Mouse (Mus musculus): ENCODE measurements at regions not wholly inside any gene's neighbourhood (a gene's known extent, or its start where the extent isn't known, plus 50 kb on each side); places are given as distances from the start of the nearest gene placed in this dataset.
"Not testable (repeated sequence)": the region's sequence is repeated elsewhere in the genome, so short reads cannot be mapped to it uniquely, and the experiment has no call there.

DNA sequence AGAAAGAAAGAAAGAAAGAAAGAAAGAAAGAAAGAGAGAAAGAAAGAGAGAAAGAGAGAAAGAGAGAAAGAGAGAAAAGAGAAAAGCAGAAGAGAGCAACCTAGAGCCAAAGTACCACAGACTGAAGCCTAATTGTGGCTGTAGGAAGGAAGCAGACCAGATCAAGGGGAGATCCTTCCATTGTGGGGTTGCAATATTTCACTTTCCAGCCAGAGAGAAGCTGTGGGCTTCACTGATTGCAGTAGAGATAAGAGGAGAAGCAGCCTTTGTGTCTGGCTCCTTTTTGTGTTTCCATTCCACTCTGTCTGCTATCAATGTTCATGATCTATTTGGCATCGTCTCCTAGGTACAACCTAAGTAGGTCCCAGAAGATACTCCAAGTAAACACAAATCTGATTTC lies 79.0 kb upstream of the Xcl1 start:
- DNase-seq, result no peak

DNA sequence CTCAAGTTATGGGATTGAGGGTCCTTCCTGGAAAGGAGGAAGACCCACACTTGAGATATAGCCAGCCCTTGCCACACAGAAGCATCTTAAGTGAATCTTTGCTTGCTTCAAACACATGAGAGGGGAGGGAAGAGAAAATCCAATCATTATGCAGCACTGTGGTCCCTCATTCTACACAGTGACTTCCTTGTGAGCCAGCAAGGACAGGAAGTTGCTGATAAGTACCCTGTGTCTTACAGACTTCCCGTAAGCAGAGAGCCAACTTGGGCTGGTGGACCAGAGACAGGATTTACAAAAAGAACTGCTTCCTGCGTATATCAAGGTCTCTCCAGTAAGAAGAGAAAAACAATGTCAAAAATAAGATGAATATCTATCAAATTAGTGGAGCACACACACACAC lies 78.1 kb upstream of the Xcl1 start:
- DNase-seq, result no peak

DNA sequence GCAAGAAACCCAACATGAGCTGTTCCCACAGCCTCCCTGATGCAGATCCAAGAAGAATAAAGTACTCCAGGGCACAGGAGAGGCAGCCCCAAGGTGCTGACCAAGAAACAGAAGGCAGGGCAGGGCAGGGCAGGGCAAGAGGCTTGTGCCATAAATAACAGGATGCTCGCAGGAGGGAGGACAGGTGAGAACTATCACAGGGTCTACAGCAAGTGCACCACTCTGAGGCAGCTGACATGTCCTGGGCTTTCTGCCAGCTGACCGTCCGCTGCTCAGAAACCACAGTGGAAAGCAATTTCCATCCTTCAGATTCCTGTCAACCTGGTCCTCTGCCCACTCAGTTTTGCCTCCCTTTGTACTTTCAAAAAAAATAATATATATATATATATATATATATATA lies 77.0 kb upstream of the Xcl1 start:
- DNase-seq, result peak; percentile 9

DNA sequence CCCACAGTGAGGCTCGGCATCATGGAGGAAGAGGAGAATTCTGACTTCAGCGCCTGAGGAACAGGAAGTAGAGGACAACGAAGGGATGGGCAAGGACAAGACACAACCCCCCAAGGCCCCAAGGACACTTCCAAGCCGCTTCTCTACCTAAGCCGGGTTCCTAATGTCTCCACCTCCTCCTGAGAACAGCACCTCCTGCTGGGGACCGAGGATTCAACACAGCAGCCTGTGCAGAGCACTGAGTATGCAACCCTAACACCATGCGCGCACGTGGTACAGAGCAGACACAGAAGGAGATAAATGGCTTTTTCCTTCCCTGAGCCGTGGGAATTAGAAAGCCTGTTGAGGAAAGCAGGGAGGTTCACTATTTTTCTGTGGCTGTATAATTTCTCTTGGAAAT lies 64.2 kb upstream of the Xcl1 start:
- DNase-seq, result peak; percentile 21

DNA sequence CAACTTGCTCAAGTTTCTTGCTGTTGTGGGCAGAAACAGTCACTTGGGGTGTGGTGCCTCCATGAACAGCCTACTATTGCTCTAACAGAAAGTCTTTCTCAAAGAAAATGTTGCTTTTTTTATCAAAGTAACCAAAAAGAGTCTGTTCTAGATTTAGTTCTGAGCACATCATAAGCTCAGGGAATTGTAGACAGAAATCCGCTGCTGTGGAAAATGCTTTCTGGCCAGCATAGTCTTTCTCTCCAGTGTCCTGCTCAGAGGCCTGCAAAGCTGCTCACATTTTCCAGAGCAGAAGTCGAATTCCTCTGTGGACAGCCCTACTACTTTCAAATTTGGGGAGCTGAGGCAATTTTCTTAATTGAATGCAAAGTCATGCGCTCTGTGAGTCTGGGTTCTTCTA lies 63.3 kb upstream of the Xcl1 start:
- DNase-seq, result no peak

DNA sequence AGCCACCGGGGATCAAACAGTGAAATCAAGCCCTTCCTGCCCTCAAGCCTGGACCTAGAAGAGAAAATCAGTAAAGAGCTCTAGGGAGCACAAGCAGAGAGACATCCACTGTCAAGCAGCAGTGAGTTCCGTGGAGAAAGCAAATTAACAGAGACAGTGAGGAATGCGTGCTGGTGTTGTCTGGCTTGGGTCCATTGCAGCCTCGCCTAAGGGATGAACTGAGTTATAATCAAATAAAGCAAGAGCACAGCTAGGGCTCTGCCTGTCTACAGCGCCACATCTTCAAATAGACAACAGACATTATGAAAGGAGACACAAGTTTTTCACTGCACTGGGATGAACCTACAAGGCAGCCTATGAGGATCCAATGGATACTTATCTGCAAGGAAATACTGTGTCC lies 62.3 kb upstream of the Xcl1 start:
- no peak for DNase-seq

DNA sequence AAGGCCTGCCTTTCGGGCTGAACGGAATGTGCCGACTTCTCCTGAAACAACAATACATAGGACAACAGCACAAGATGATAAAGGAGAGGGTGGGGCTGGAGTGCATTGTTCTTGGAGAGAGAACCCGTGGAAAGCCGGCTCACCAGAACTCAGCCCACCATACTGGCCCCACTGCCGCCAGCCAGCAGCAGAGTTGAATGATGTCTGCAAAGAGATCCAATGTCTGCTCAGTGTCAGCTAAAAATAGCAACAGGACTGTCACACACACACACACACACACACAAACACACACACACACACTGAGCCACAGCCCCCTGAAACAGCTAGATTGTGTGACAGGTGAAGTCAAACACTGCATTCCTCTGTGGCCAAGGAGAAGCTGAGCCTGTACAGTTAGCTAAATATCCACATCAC lies 58.9 kb upstream of the Xcl1 start:
- peak; percentile 5 for DNase-seq

DNA sequence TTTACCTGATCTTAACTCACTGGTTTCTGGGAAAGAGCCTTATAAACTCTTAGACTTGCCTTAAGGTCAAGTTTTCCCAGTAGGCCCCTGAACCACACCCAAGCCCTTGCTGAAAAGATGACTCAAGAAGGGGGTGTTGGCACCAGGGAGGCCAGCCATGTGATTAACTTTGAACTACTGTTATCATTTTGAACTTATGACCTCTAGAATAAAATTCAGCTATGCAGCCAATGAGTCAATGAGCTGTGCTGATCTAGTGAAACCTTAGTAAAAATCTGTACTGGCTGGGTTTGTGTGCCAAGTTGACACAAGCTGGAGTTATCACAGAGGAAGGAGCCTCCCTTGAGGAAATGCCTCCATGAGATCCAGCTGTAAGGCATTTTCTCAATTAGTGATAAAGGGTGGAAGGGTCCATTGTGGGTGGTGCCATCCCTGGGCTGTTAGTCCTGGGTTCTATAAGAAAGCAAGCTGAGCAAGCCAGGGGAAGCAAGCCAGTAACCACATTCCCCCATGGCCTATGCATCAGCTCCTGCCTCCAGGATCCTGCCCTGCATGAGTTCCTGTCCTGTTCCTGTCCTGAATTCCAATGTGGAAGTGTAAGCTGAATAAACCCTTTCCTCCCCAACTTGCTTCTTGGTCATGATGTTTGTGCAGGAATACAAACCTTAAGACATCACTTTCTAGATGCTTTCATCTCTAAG lies 58.0 kb upstream of the Xcl1 start:
- not testable (repeated sequence) for DNase-seq

DNA sequence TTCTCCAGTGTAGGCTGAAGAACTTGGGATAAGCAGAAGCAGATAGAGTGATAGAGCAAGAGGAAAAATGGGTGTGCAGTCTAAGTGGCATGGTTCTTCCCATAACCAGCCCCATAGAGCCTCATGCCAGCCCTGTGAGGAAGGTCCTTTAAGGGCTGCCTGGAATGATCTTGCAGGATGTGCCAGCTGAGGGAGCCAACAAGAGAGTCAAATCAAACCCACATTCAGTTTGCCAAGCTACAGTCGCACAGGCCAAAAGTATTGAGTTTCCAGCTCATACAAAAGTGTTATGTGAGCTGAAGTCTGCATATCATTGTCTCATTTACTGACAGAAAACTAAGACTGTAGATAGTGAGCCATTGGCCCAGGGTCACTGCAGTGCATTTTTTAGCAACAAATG lies 53.7 kb upstream of the Xcl1 start:
- DNase-seq, result no peak

DNA sequence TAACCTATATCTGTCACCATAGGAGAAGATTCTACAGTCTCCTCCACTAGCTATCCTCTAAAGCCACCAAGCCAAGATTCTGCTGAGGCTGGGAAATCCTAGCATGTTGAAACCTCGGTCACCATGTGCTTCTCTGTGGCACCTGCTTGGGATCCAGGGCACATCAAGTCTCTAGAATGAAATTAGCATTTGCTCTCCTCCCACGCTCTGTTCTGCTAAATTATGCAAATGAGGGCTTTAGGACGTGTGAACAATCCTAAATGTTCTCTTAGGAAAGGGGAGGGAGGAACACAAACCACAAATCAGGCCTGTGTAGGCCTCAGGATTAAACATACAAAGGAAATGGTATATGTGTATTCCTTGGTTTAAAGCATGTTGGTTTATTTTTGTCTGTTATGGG lies 52.9 kb upstream of the Xcl1 start:
- DNase-seq, result no peak

DNA sequence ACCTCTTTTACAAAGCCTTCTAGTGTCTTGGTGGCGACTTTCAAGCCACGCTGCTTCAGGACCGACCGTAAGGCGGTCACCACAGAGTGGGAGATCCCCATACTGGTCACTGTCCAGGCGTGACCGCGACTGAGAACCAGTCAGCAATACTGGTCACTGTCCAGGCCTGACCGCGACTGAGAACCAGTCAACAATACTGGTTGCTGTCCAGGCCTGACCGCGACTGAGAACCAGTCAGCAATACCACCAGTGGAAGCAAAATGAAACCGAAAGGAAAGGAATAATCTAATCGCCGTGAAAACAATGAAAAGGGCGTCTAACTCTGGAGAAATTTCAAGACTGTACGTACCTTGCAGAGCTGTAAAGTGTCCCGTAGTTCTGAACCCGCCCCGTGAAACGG lies 50.2 kb upstream of the Xcl1 start:
- not testable (repeated sequence) for DNase-seq
